Mouse (Mus musculus): ENCODE measurements around the gene Gm49721. TPM values are rescaled to one million over a fixed set of nuclear protein-coding genes. Genes with fewer than 3 reads are reported as not detected.
"Not testable (repeated sequence)": the region's sequence is repeated elsewhere in the genome, so short reads cannot be mapped to it uniquely, and the experiment has no call there.

The Gm49721 gene
- 0.35 and 0.62 TPM in 2 replicates for polyA plus RNA-seq (2015; fragmentation: Nextera tagmentation; extraction: Ambion mirVana)

DNA sequence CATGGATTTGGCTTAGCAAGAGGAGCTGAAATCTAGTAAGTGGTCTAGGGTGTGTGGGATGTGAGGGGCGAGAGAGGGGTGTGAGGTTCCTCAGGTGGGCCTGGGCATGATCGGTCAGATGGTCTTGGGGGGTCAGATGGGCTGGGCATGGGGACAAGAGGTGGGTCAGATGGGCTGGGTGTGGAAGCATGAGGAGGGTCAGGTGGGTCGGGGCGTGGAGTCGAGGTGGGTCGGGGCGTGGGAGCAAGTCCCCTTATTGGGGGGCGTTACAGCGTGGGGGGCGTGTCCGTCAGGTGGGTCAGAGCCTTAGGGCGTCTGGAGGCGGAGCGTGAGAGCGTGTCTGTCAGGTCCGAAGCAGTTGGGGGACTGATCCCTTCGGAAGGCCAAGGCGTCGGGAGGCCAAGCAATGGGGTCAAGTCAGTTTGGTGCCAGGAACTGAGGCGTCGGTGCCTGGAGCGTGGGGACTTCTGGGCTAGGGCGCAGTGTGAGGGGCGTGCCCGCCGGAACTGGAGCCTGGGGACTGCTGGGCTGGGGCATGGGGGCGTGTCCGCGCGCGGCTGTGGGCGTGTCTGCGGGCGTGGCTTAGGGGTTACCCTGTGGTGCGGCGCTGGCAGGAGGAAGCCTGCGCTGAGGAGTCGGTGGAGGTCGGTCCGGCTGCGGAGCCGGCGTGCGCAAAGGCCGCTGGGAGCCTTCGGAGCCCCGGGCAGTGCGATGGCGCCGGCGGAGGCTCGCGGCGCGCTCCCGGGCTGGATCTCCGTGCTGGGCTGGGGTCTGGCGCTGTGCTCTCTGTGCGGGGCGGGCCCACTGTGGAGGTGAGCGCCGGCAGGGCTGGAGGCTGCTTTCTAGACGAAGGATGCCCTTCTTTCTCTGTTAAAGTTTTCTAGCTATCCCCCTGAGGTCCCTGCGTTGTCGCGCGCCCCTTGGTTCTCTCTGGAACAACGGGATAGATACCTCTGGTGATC lies at the start of gene Gm49721:
TSS of gene Gm49721 (plus strand) at position 618 of the 962 bp plus-strand sequence.
- WGBS, result under 1% methylated on average over 42 of the region's 68 CpGs
- not testable (repeated sequence) for H3K27me3 ChIP-seq (replicated peaks; ENCODE audit: control insufficient read depth, insufficient read depth, low read length); H3K36me3 ChIP-seq (ENCODE audit: control insufficient read depth, insufficient read depth, low read length); H3K27ac ChIP-seq (ENCODE audit: low read depth, low read length); H3K9me3 ChIP-seq (ENCODE audit: control insufficient read depth, low read length); H3K4me1 ChIP-seq (ENCODE audit: control insufficient read depth, insufficient read depth, low read depth, low read length)
- H3K4me2 ChIP-seq (ENCODE audit: low read length), result peak within 1 kb of the TSS; percentile 62
- H3K9ac ChIP-seq (ENCODE audit: low read depth, low read length), result peak within 1 kb of the TSS; percentile 65
- H3K4me3 ChIP-seq (ENCODE audit: low read length), result peak within 1 kb of the TSS; percentile 50
- ATAC-seq, result peak; percentile 98

DNA sequence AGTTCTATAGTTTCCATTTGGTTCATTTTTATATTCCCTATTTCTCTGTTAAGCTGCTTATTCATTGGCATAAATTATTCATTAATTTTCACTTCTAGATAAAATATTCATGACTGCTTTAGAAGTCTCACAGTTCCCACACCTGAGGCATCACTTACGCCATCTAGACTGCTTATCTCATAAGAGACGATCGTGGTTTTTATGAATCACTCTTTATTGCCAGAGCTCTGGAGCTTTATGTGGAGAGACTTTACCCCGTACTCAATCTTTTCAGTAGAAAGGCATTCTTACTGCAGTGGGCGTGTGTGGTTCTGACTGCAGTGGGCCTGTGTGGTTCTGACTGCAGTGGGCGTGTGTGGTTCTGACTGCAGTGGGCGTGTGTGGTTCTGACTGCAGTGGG lies 47.1 kb upstream of the Gm49721 start:
- 87% methylated on average over 6 of the region's 7 CpGs for WGBS
- H3K4me1 ChIP-seq (ENCODE audit: control insufficient read depth, insufficient read depth, low read depth, low read length); H3K4me3 ChIP-seq (ENCODE audit: low read length); H3K36me3 ChIP-seq (ENCODE audit: control insufficient read depth, insufficient read depth, low read length); H3K9ac ChIP-seq (ENCODE audit: low read depth, low read length); H3K9me3 ChIP-seq (ENCODE audit: control insufficient read depth, low read length); ATAC-seq; H3K4me2 ChIP-seq (ENCODE audit: low read length); H3K27me3 ChIP-seq (replicated peaks; ENCODE audit: control insufficient read depth, insufficient read depth, low read length); H3K27ac ChIP-seq (ENCODE audit: low read depth, low read length): not testable (repeated sequence)

DNA sequence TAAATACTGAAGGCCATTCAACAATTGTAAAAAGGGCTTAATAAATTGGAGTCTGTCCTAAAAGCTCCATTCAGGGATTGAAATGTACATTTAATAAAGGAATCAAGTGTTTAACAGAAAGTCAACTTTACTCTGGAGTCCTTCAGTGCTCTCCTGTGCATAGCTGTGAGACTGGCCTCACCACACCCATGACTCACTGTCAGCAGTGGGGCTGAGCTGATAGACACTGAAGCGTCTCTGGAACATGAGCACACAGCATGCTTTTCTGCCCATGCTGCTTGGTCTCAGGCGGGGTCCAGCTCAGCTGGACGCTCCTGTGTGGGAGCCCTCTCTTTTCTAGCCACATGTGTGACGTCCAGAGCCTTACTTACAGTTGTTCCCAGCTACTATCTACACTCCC lies 36.1 kb upstream of the Gm49721 start:
- not testable (repeated sequence) for H3K27me3 ChIP-seq (replicated peaks; ENCODE audit: control insufficient read depth, insufficient read depth, low read length); H3K9me3 ChIP-seq (ENCODE audit: control insufficient read depth, low read length); ATAC-seq; H3K9ac ChIP-seq (ENCODE audit: low read depth, low read length); H3K36me3 ChIP-seq (ENCODE audit: control insufficient read depth, insufficient read depth, low read length); H3K4me3 ChIP-seq (ENCODE audit: low read length); H3K27ac ChIP-seq (ENCODE audit: low read depth, low read length); H3K4me1 ChIP-seq (ENCODE audit: control insufficient read depth, insufficient read depth, low read depth, low read length); H3K4me2 ChIP-seq (ENCODE audit: low read length)
- no CpG with 5 or more reads among the region's 4 CpGs for WGBS

DNA sequence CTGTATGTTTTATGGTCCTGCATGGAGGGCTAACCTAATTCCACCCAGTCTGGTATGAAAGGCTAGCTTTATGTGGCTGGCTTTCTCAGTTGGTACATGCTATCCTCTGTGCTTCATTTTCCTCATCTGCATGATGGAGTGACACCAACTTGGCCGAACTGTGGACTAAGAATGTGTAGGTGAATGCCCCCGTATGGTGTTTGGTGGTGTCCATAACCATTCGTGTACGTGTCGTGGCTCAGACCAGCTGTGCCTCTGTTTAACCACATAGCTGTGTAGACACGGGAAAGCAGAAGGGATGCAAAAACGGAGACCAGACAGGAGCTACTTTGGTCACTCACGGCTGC lies 31.1 kb upstream of the Gm49721 start:
- not testable (repeated sequence) for H3K27ac ChIP-seq (ENCODE audit: low read depth, low read length); ATAC-seq; H3K27me3 ChIP-seq (replicated peaks; ENCODE audit: control insufficient read depth, insufficient read depth, low read length); H3K9me3 ChIP-seq (ENCODE audit: control insufficient read depth, low read length); H3K4me1 ChIP-seq (ENCODE audit: control insufficient read depth, insufficient read depth, low read depth, low read length); H3K36me3 ChIP-seq (ENCODE audit: control insufficient read depth, insufficient read depth, low read length)
- no CpG with 5 or more reads among the region's 8 CpGs for WGBS
- peak overlapping the region; percentile 62 for H3K4me2 ChIP-seq (ENCODE audit: low read length)
- peak overlapping the region; percentile 56 for H3K4me3 ChIP-seq (ENCODE audit: low read length)
- H3K9ac ChIP-seq (ENCODE audit: low read depth, low read length), result peak overlapping the region; percentile 72

DNA sequence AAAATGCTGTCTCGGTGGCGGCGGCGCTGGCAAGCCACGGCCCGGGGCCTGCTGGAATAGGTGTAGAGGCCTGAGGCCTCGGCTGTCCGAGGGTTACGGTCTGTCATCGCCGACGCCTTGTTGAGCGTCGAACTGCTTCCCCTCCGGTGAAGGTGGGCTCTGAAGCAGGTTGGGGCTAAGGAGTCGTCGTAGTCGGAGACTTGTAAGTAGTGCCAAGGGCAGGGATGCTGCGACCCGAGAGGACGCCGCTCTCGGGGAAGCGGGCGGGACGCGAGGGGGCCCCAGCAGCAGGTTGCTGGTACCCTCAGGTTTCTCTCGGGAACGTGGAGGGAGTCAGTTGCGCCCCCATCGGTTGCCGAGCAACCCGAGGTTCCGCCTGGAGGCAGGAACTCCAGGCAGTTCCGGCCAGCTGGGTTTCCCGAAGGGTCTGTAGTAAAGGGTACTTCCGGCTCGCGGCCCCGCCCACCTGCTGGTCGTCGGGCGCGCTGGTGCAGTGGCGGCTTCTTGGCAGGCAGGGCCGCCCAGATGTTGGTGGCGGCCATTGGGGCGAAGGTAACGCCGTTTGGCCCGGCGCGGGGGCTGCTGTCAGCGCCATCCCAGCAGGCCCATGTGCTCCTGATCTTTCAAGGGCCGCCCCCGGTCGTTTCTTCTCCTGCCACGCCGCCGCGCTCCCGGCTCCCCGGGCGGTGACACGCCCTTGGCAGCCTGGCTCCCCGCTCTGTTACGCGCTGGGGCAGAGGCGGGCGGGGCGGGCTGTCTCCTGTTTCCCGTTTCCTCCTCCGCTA lies 30.5 kb upstream of the Gm49721 start, which contains the start of gene Rsph3b:
TSS of gene Rsph3b (minus strand) at position 699 of the 785 bp plus-strand sequence.
- under 1% methylated on average over 54 of the region's 73 CpGs for WGBS
- H3K27ac ChIP-seq (ENCODE audit: low read depth, low read length), result peak within 1 kb of the TSS; percentile 83
- H3K4me3 ChIP-seq (ENCODE audit: low read length), result peak within 1 kb of the TSS; percentile 56
- H3K4me1 ChIP-seq (ENCODE audit: control insufficient read depth, insufficient read depth, low read depth, low read length); H3K27me3 ChIP-seq (replicated peaks; ENCODE audit: control insufficient read depth, insufficient read depth, low read length); H3K9me3 ChIP-seq (ENCODE audit: control insufficient read depth, low read length); H3K36me3 ChIP-seq (ENCODE audit: control insufficient read depth, insufficient read depth, low read length): not testable (repeated sequence)
- H3K4me2 ChIP-seq (ENCODE audit: low read length), result peak within 1 kb of the TSS; percentile 62
- peak within 1 kb of the TSS; percentile 72 for H3K9ac ChIP-seq (ENCODE audit: low read depth, low read length)
- peak; percentile 97 for ATAC-seq

DNA sequence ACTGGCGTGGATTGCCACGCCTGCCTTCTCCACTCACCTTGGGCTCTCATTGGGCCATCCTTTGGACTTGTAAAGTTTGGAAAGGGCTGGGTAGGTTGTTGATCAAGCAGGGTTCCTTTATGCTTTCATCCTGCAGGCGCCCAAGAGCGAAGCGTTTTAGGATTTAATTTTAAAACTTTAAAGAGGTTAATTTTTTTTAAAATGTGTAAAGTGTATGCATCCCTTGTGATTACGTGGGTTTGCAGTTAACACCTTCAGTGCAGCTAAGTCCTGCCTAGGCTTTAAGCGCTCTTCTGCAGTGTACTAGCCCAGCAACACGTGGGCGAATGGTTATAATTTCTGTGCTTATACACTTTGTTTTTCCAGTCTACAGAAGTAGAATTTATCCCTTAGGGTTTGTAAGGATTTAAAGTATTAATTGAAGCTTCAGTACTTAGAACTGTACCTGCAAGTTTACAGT lies 29.9 kb upstream of the Gm49721 start:
- Histone ChIP-seq H3K4me2 (ENCODE audit: low read length) (peak overlapping the region; percentile 62), H3K27ac (ENCODE audit: low read depth, low read length) (peak overlapping the region; percentile 83), H3K4me3 (ENCODE audit: low read length) (peak overlapping the region; percentile 56), H3K9ac (ENCODE audit: low read depth, low read length) (peak overlapping the region; percentile 72)
- 16% methylated on average over 9 of the region's 9 CpGs for WGBS
- not testable (repeated sequence) for H3K9me3 ChIP-seq (ENCODE audit: control insufficient read depth, low read length); H3K27me3 ChIP-seq (replicated peaks; ENCODE audit: control insufficient read depth, insufficient read depth, low read length); ATAC-seq; H3K36me3 ChIP-seq (ENCODE audit: control insufficient read depth, insufficient read depth, low read length); H3K4me1 ChIP-seq (ENCODE audit: control insufficient read depth, insufficient read depth, low read depth, low read length)

DNA sequence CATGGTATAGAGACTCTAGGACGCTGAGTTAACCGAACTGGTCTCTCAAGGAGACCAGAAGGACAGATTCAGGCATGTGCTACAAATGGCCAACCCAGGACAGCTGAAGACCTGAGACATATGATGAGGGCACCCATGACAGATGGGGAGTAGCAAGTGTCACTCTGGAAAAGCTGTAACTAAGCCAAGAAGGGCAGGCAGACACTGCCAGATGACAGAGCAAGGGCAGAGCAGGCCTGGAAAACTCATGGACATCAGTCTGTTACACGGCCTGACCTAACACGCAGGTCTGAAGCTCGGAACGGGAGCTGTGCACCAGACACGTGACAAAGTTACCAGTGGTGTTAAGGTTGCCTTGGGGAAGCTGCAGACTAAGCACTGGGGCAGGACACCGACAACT lies 19.8 kb upstream of the Gm49721 start:
- 82% methylated on average over 5 of the region's 8 CpGs for WGBS

DNA sequence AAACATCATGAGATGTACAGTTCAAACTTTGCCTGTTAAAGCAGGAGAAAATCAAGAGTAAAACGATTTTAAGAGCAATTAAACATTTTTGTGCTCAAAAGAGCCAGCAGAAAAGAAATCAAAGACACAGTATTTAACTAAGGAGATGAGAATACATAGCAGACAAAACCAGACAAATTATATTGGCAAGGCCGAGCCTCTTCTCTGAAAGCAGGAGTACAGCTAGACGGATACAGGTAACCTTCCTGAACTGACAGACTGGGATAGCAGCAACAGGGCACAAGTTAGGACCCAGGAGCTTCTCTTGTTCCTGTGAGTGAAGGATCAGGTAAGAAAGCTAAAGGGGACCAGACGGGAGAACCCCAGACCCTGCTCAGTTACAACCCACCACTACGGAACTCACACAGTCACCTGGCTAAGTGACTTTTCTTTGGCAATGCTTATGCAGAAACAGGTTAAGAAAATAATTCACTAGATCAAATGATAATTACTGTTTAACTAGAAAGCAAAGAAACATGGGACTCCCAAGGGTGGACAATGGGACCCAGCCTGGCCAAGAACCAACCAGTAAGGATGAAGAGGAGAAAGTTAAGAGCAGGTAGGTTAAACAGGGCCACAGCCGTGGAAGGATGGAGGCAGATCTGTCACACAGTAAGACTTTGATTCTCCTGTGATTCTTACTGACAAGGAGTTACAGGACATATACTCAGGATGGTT lies 19.0 kb upstream of the Gm49721 start:
- H3K9me3 ChIP-seq (ENCODE audit: control insufficient read depth, low read length); H3K36me3 ChIP-seq (ENCODE audit: control insufficient read depth, insufficient read depth, low read length); H3K27ac ChIP-seq (ENCODE audit: low read depth, low read length); H3K27me3 ChIP-seq (replicated peaks; ENCODE audit: control insufficient read depth, insufficient read depth, low read length); H3K9ac ChIP-seq (ENCODE audit: low read depth, low read length); H3K4me1 ChIP-seq (ENCODE audit: control insufficient read depth, insufficient read depth, low read depth, low read length); ATAC-seq: not testable (repeated sequence)
- WGBS, result 89% methylated on average over 3 of the region's 6 CpGs
- Histone ChIP-seq H3K4me2 (ENCODE audit: low read length) (peak overlapping the region; percentile 49), H3K4me3 (ENCODE audit: low read length) (peak overlapping the region; percentile 47)

More for the DNA sequence above, 19.8 kb upstream of the Gm49721 start:
- not testable (repeated sequence) for H3K27ac ChIP-seq (ENCODE audit: low read depth, low read length); H3K36me3 ChIP-seq (ENCODE audit: control insufficient read depth, insufficient read depth, low read length); H3K4me1 ChIP-seq (ENCODE audit: control insufficient read depth, insufficient read depth, low read depth, low read length); H3K27me3 ChIP-seq (replicated peaks; ENCODE audit: control insufficient read depth, insufficient read depth, low read length); H3K4me3 ChIP-seq (ENCODE audit: low read length); ATAC-seq; H3K9ac ChIP-seq (ENCODE audit: low read depth, low read length); H3K4me2 ChIP-seq (ENCODE audit: low read length); H3K9me3 ChIP-seq (ENCODE audit: control insufficient read depth, low read length)
